In the genomic region with DNA sequence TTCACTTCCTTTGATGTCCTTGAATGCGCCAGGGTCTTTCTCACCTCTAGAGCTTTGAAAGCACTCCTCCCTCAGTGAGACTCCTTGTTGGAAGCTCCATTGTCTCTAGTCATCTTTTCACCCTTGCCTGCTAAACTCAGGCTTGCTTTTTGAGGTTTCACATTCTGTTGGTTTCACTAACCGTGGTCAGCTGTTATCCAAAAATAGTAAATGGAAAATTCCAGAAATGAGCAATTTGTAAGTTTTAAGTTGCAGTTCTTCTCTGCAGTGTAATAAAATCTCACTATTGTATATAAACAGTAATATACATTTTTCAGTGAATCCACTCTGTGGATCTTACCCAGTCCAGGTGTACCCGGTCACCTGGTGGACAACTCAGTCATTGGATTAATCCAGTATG, we compare ENCODE assay signal across 27 mouse cellular contexts. TPM values are rescaled to one million over a fixed set of nuclear protein-coding genes. Genes with fewer than 3 reads are reported as not detected.
DNase-seq lines count a peak whose midpoint lies in the region; ATAC-seq and TF ChIP-seq lines count a peak whose summit lies in the region.
"Had no signal": no experiment of that assay in that cellular context is flagged by ENCODE, and none has a peak within 500 bp of the region (broad histone marks: within the 10 kb centered on the region; RNA-seq: fewer than 3 reads in every experiment).

No protein-coding gene starts in this region.

- H3K4me2 ChIP-seq in heart, embryonic 11.5 days, result no peak overlapping the region
- peak overlapping the region; percentile 22 for H3K4me2 ChIP-seq in myocyte (ENCODE audit: low read depth)
- H3K4me2 ChIP-seq: embryonic facial prominence, embryonic 12.5 days; forebrain, embryonic 12.5 days had no signal

- no peak for ATAC-seq in heart, embryonic 11.5 days (replicated peaks; ENCODE audit: insufficient number of reproducible peaks, low FRiP score, low TSS enrichment)
- ATAC-seq: forebrain, embryonic 14.5 days; forebrain, embryonic 16.5 days had no signal

- H3K36me3 ChIP-seq in heart, embryonic 11.5 days (ENCODE audit: control insufficient read depth, insufficient read depth, low read length), result no peaks in the 10 kb centered on the region
- no peaks in the 10 kb centered on the region for H3K36me3 ChIP-seq in myocyte (ENCODE audit: control insufficient read depth, insufficient read depth)
- H3K36me3 ChIP-seq: embryonic facial prominence, embryonic 10.5 days; embryonic facial prominence, embryonic 12.5 days; forebrain, embryonic 10.5 days; forebrain, embryonic 12.5 days; G1E had no signal

- H3K9me3 ChIP-seq in heart, embryonic 11.5 days (replicated peaks; ENCODE audit: control insufficient read depth, low read length), result no peaks in the 10 kb centered on the region
- H3K9me3 ChIP-seq: embryonic facial prominence, embryonic 10.5 days; embryonic facial prominence, embryonic 12.5 days; forebrain, embryonic 10.5 days; forebrain, embryonic 12.5 days; G1E had no signal

- H3K9ac ChIP-seq in heart, embryonic 11.5 days (ENCODE audit: low read depth, low read length), result no peak overlapping the region
- H3K9ac ChIP-seq: embryonic facial prominence, embryonic 12.5 days; forebrain, embryonic 12.5 days had no signal

- no peak overlapping the region for H3K4me3 ChIP-seq in heart, embryonic 11.5 days (ENCODE audit: low read depth, low read length)
- no peak overlapping the region for H3K4me3 ChIP-seq in myocyte
- H3K4me3 ChIP-seq in cerebellum, adult 2 months (replicated peaks; ENCODE audit: insufficient read depth, low read depth, low read length), result no peak overlapping the region
- H3K4me3 ChIP-seq in lung, adult 2 months (replicated peaks; ENCODE audit: extremely low read depth, low read depth, low read length), result no peak overlapping the region
- H3K4me3 ChIP-seq: embryonic facial prominence, embryonic 10.5 days; embryonic facial prominence, embryonic 12.5 days; erythroblast, embryonic 14.5 days; forebrain, embryonic 10.5 days; forebrain, embryonic 12.5 days had no signal

- no peak overlapping the region for H3K27ac ChIP-seq in heart, embryonic 11.5 days (ENCODE audit: low read depth, low read length)
- no peak overlapping the region for H3K27ac ChIP-seq in cerebellum, adult 2 months (ENCODE audit: insufficient read depth, low read length)
- H3K27ac ChIP-seq: embryonic facial prominence, embryonic 10.5 days; embryonic facial prominence, embryonic 12.5 days; forebrain, embryonic 10.5 days; forebrain, embryonic 12.5 days had no signal

- H3ac ChIP-seq in myocyte (ENCODE audit: control insufficient read depth, insufficient read length), result no peak overlapping the region

- no peak for TF ChIP-seq POLR2A in myocyte (IDR thresholded peaks at IDR 0.05; ENCODE audit: insufficient read length, low read depth)
- no peak for TF ChIP-seq POLR2A in cerebellum, adult 2 months (IDR thresholded peaks at IDR 0.05; ENCODE audit: borderline replicate concordance, insufficient read depth, low read length)
- no peak for TF ChIP-seq POLR2A in lung, adult 2 months (IDR thresholded peaks at IDR 0.05; ENCODE audit: borderline replicate concordance, extremely low read depth, low read depth, low read length)

- no peak for TF ChIP-seq CTCF in cerebellum, adult 2 months (IDR thresholded peaks at IDR 0.05; ENCODE audit: borderline replicate concordance, insufficient read depth, low read depth, low read length)
- no peak for TF ChIP-seq CTCF in lung, adult 2 months (IDR thresholded peaks at IDR 0.05; ENCODE audit: insufficient read depth, low read length)

- peak; percentile 15 for DNase-seq in heart, adult 11 months
- DNase-seq in NIH3T3 (ENCODE audit: low read depth), result peak; percentile 48
- no peak for DNase-seq in cerebellum, adult 2 months
- no peak for DNase-seq in lung, adult 2 months
- DNase-seq: adrenal gland, adult 2 months; adrenal gland, postnatal 10 days; adrenal gland, postnatal 25 days; cerebellum, adult 11 months; cerebellum, adult 18-20 months; cerebellum, adult 9-10 months; cerebellum, postnatal 10 days; cerebellum, postnatal 25 days had no signal

- H3K79me2 ChIP-seq in myocyte (ENCODE audit: control insufficient read depth, insufficient read depth), result no peaks in the 10 kb centered on the region

- 74% methylated on average over 3 of the region's 3 CpGs for WGBS in heart, embryonic 11.5 days (ENCODE audit: insufficient replicate concordance)
- WGBS in cerebellum, adult 2 months, result 97% methylated on average over 3 of the region's 3 CpGs
- 79% methylated on average over 3 of the region's 3 CpGs for WGBS in lung, adult 2 months

- no peaks in the 10 kb centered on the region for H3K27me3 ChIP-seq in heart, embryonic 11.5 days (ENCODE audit: control insufficient read depth, insufficient read depth, low read length)
- H3K27me3 ChIP-seq in myocyte (ENCODE audit: control insufficient read depth, insufficient read depth, insufficient read length), result no peaks in the 10 kb centered on the region
- no peaks in the 10 kb centered on the region; the same call in 1 of the 2 replicates for H3K27me3 ChIP-seq in cerebellum, adult 2 months (ENCODE audit: control insufficient read depth, insufficient read depth, low read length)
- H3K27me3 ChIP-seq: embryonic facial prominence, embryonic 12.5 days; forebrain, embryonic 12.5 days had no signal

- no peaks in the 10 kb centered on the region for H3K4me1 ChIP-seq in heart, embryonic 11.5 days (ENCODE audit: control insufficient read depth, insufficient read depth, low read length)
- H3K4me1 ChIP-seq in cerebellum, adult 2 months (ENCODE audit: control insufficient read depth, insufficient read depth, low read length), result no peaks in the 10 kb centered on the region
- no peaks in the 10 kb centered on the region for H3K4me1 ChIP-seq in lung, adult 2 months (ENCODE audit: control insufficient read depth, insufficient read depth, low read length)
- H3K4me1 ChIP-seq: embryonic facial prominence, embryonic 10.5 days; embryonic facial prominence, embryonic 12.5 days; forebrain, embryonic 10.5 days; forebrain, embryonic 12.5 days had no signal

TF ChIP-seq in myocyte, 11 proteins besides CTCF, POLR2A, EP300 and RAD21:
- TF ChIP-seq TCF12 (IDR thresholded peaks at IDR 0.05; ENCODE audit: insufficient read depth, poor library complexity, severe bottlenecking) (no peak), TCF3 (IDR thresholded peaks at IDR 0.05; ENCODE audit: insufficient read length, low read depth) (no peak), SRF (IDR thresholded peaks at IDR 0.05; ENCODE audit: control insufficient read depth, insufficient read length, low read depth) (no peak), REST (IDR thresholded peaks at IDR 0.05; ENCODE audit: insufficient read depth, insufficient read length) (no peak), MAX (IDR thresholded peaks at IDR 0.05; ENCODE audit: low read depth) (no peak), MYOD1 (IDR thresholded peaks at IDR 0.05; ENCODE audit: control insufficient read depth in 1 of 3, insufficient read length in 2 of 3, low read depth in 2 of 3) (no peak), CEBPB (IDR thresholded peaks at IDR 0.05; ENCODE audit: insufficient read depth, poor library complexity, severe bottlenecking) (no peak), USF1 (IDR thresholded peaks at IDR 0.05; ENCODE audit: low read depth) (no peak), POLR2AphosphoS2 (IDR thresholded peaks at IDR 0.05; ENCODE audit: insufficient read length, low read depth) (no peak), MYOG (IDR thresholded peaks at IDR 0.05; ENCODE audit: control insufficient read depth in 1 of 3, insufficient read depth in 1 of 3, insufficient read length in 2 of 3, low read depth in 2 of 3) (no peak), E2F4 (IDR thresholded peaks at IDR 0.05; ENCODE audit: insufficient read depth) (no peak)

RNA-seq across cellular contexts. Expression of a gene that starts 21.1 kb away (rescaled TPM):
- polyA plus RNA-seq in heart, embryonic 11.5 days (2014; fragmentation: Nextera tagmentation; extraction: Ambion mirVana), result not detected in 2 replicates
- polyA plus RNA-seq in myocyte (2012; fragmentation: generic; extraction: Trizol), result not detected
- polyA plus RNA-seq in cerebellum, adult 2 months (2012; rRNA removed), result not detected in 2 replicates
- polyA plus RNA-seq in lung, adult 2 months (2012; rRNA removed), result not detected in 2 replicates
- polyA plus RNA-seq: adrenal gland, adult 2 months; brain, embryonic 14.5 days; C2C12; cortical plate, adult 2 months; embryonic facial prominence, embryonic 10.5 days; embryonic facial prominence, embryonic 12.5 days; embryonic facial prominence, embryonic 14.5 days; erythroblast, embryonic 14.5 days; forebrain, embryonic 10.5 days; forebrain, embryonic 12.5 days; forebrain, embryonic 14.5 days; forebrain, embryonic 16.5 days; frontal cortex, adult 2 months; G1E had no signal

Comparison
In these comparisons a context has a peak if more than half of its experiments do, and no peak if none do; other contexts are left out.
1. DNase-seq: peak in heart, adult 11 months (single experiment) and NIH3T3 (single experiment); none in cerebellum, adult 2 months (0 of 2) and lung, adult 2 months (single experiment).